In genomic region chr12:81226590-81226989, GRCm38 (mm10) we compare ENCODE assay signal across 17 mouse cellular contexts.
DNase-seq lines count a peak whose midpoint lies in the region; ATAC-seq lines count a peak whose summit lies in the region.
"Had no signal": no experiment of that assay in that cellular context is flagged by ENCODE, and none has a peak within 500 bp of the region (broad histone marks: within the 10 kb centered on the region; RNA-seq: fewer than 3 reads in every experiment).

No protein-coding gene starts in this region.

- no peak overlapping the region for H3K4me2 ChIP-seq in forebrain, embryonic 14.5 days (ENCODE audit: low read length)
- no peak overlapping the region for H3K4me2 ChIP-seq in forebrain, embryonic 12.5 days
- H3K4me2 ChIP-seq: kidney, embryonic 15.5 days; limb, embryonic 15.5 days had no signal

- peaks cover 12% of the 10 kb centered on the region for H3K4me1 ChIP-seq in forebrain, embryonic 14.5 days (ENCODE audit: control insufficient read depth, insufficient read depth, low read length)
- peaks cover 15% of the 10 kb centered on the region; the same call in 1 of the 2 replicates for H3K4me1 ChIP-seq in forebrain, embryonic 12.5 days
- H3K4me1 ChIP-seq: kidney, embryonic 15.5 days; limb, embryonic 15.5 days had no signal

- no peaks in the 10 kb centered on the region for H3K27me3 ChIP-seq in forebrain, embryonic 14.5 days (replicated peaks; ENCODE audit: control insufficient read depth, insufficient read depth, low read length)
- no peaks in the 10 kb centered on the region for H3K27me3 ChIP-seq in forebrain, embryonic 12.5 days
- H3K27me3 ChIP-seq: kidney, embryonic 15.5 days; limb, embryonic 15.5 days had no signal

- no peaks in the 10 kb centered on the region for H3K36me3 ChIP-seq in forebrain, embryonic 14.5 days (ENCODE audit: control insufficient read depth, insufficient read depth, low read length)
- no peaks in the 10 kb centered on the region for H3K36me3 ChIP-seq in forebrain, embryonic 12.5 days (replicated peaks)
- H3K36me3 ChIP-seq: kidney, embryonic 15.5 days; limb, embryonic 15.5 days had no signal

- H3K4me3 ChIP-seq in forebrain, embryonic 14.5 days (ENCODE audit: low read depth, low read length): no peak overlapping the region
- no peak overlapping the region for H3K4me3 ChIP-seq in forebrain, embryonic 12.5 days (replicated peaks)
- H3K4me3 ChIP-seq: kidney, embryonic 15.5 days; limb, embryonic 15.5 days had no signal

- WGBS in forebrain, embryonic 14.5 days: 66% methylated on average over 3 of the region's 3 CpGs
- WGBS in forebrain, embryonic 12.5 days: 56% methylated on average over 3 of the region's 3 CpGs

- ATAC-seq in forebrain, embryonic 14.5 days: no peak
- no peak for ATAC-seq in forebrain, embryonic 12.5 days (ENCODE audit: low FRiP score)

- H3K9me3 ChIP-seq in forebrain, embryonic 14.5 days (replicated peaks; ENCODE audit: control insufficient read depth, low read length): no peaks in the 10 kb centered on the region
- H3K9me3 ChIP-seq in forebrain, embryonic 12.5 days: no peaks in the 10 kb centered on the region
- H3K9me3 ChIP-seq: kidney, embryonic 15.5 days; limb, embryonic 15.5 days had no signal

- H3K27ac ChIP-seq in forebrain, embryonic 14.5 days (ENCODE audit: low read depth, low read length): peak overlapping the region; percentile 46; the same call in 1 of the 2 replicates
- H3K27ac ChIP-seq in forebrain, embryonic 12.5 days: no peak overlapping the region
- H3K27ac ChIP-seq: kidney, embryonic 15.5 days; limb, embryonic 15.5 days had no signal

- DNase-seq in forebrain, embryonic 14.5 days (ENCODE audit: low spot score): peak; percentile 32
- peak; percentile 20 for DNase-seq in layer of hippocampus, adult 9-11 months
- no peak for DNase-seq in layer of hippocampus, postnatal 14 days (ENCODE audit: low spot score in 2 of 2)
- DNase-seq in right cerebral cortex, postnatal 25 days: peak; percentile 26
- no peak for DNase-seq in right cerebral cortex, postnatal 14 days
- peak; percentile 49 for DNase-seq in telencephalon, adult 2 months (ENCODE audit: low read depth, low spot score)
- DNase-seq in urinary bladder, adult 18-20 months (ENCODE audit: low spot score in 2 of 2): no peak
- DNase-seq: adrenal gland, adult 2 months; cerebellum, adult 11 months; cerebellum, postnatal 25 days; gastrocnemius, postnatal 14 days; heart, postnatal 10 days; lung, postnatal 36 days; thymus, adult 18-20 months had no signal

- H3K9ac ChIP-seq in forebrain, embryonic 14.5 days (ENCODE audit: low read length): no peak overlapping the region
- H3K9ac ChIP-seq in forebrain, embryonic 12.5 days: no peak overlapping the region
- H3K9ac ChIP-seq: kidney, embryonic 15.5 days; limb, embryonic 15.5 days had no signal

Comparison
In these comparisons a context has a peak if more than half of its experiments do, and no peak if none do; other contexts are left out.
1. DNase-seq: peak in forebrain, embryonic 14.5 days (single experiment), layer of hippocampus, adult 9-11 months (single experiment), right cerebral cortex, postnatal 25 days (single experiment) and telencephalon, adult 2 months (single experiment); none in layer of hippocampus, postnatal 14 days (0 of 2), right cerebral cortex, postnatal 14 days (single experiment) and urinary bladder, adult 18-20 months (0 of 2).